Mouse (Mus musculus): ENCODE data around the gene Slc25a23. TPM values are rescaled to one million over a fixed set of nuclear protein-coding genes. Genes with fewer than 3 reads are reported as not detected.
A peak's percentile ranks its signal among the peaks of the same experiment; 100 is the strongest.

Gene Slc25a23
- polyA plus RNA-seq, 1 experiment from 2014 or later, result 18.8 TPM

- Histone ChIP-seq H3K27me3 (peaks cover 18% of the 10 kb centered on the region), H3K4me2 (no peak overlapping the region), H3K27ac (no peak overlapping the region), H3K4me1 (no peaks in the 10 kb centered on the region), H3K9ac (no peak overlapping the region), H3K4me3 (no peak overlapping the region), H3K9me3 (replicated peaks) (no peaks in the 10 kb centered on the region), H3K36me3 (ENCODE audit: poor library complexity, severe bottlenecking) (no peaks in the 10 kb centered on the region)
- WGBS, result 48% methylated on average over 8 of the region's 8 CpGs
- ATAC-seq, result no peak
Measured at GRCm38 (mm10) chr17:57038978-57039377, 20.7 kb downstream of the Slc25a23 start.

- Histone ChIP-seq H3K4me2 (no peak overlapping the region), H3K4me1 (peaks cover 21% of the 10 kb centered on the region), H3K36me3 (ENCODE audit: poor library complexity, severe bottlenecking) (peaks cover 11% of the 10 kb centered on the region), H3K27ac (no peak overlapping the region), H3K9me3 (replicated peaks) (no peaks in the 10 kb centered on the region), H3K27me3 (0 out of 2 replicates have a peak, but pooled peaks cover 8% of the 10 kb centered on the region), H3K4me3 (no peak overlapping the region), H3K9ac (no peak overlapping the region)
- WGBS, result 91% methylated on average over 4 of the region's 4 CpGs
- no peak for ATAC-seq
Measured at GRCm38 (mm10) chr17:57032854-57033253, 26.8 kb downstream of the Slc25a23 start.

- ATAC-seq, result peak; percentile 98
- Histone ChIP-seq H3K9me3 (replicated peaks) (no peaks in the 10 kb centered on the region), H3K4me3 (peak overlapping the region; percentile 38), H3K27ac (peak overlapping the region; percentile 76), H3K4me2 (peak overlapping the region; percentile 61), H3K9ac (peak overlapping the region; percentile 58), H3K4me1 (peaks cover 21% of the 10 kb centered on the region), H3K27me3 (0 out of 2 replicates have a peak, but pooled peaks cover 6% of the 10 kb centered on the region), H3K36me3 (ENCODE audit: poor library complexity, severe bottlenecking) (peaks cover 22% of the 10 kb centered on the region)
- WGBS, result 1% methylated on average over 38 of the region's 38 CpGs
Measured at GRCm38 (mm10) chr17:57031661-57032420, 27.8 kb downstream of the Slc25a23 start.

- Histone ChIP-seq H3K9ac (peak within 1 kb of the TSS; percentile 99), H3K4me1 (peaks cover 21% of the 10 kb centered on the region), H3K4me2 (peak within 1 kb of the TSS; percentile 93), H3K27ac (peak within 1 kb of the TSS; percentile 94), H3K27me3 (0 out of 2 replicates have a peak, but pooled peaks cover 6% of the 10 kb centered on the region), H3K4me3 (peak within 1 kb of the TSS; percentile 87), H3K9me3 (replicated peaks) (no peaks in the 10 kb centered on the region), H3K36me3 (ENCODE audit: poor library complexity, severe bottlenecking) (peaks cover 29% of the 10 kb centered on the region)
- under 1% methylated on average over 83 of the region's 99 CpGs for WGBS
- ATAC-seq, result 0 out of 2 replicates have a peak, but pooled peaks have one; percentile 0
Measured at GRCm38 (mm10) chr17:57030931-57031660, 28.6 kb downstream of the Slc25a23 start, which contains the start of gene Khsrp. Gene Khsrp (minus strand): TSS chr17:57031522.

- no peaks in the 10 kb centered on the region for H3K9me3 ChIP-seq (replicated peaks)
- H3K4me2 ChIP-seq, result peak overlapping the region; percentile 93
- no peak overlapping the region for H3K27ac ChIP-seq
- peak overlapping the region; percentile 87 for H3K4me3 ChIP-seq
- ATAC-seq, result no peak
- WGBS, result 46% methylated on average over 8 of the region's 8 CpGs
- H3K36me3 ChIP-seq (ENCODE audit: poor library complexity, severe bottlenecking), result peaks cover 43% of the 10 kb centered on the region
- peaks cover 21% of the 10 kb centered on the region for H3K4me1 ChIP-seq
- peak overlapping the region; percentile 99 for H3K9ac ChIP-seq
- H3K27me3 ChIP-seq, result no peaks in the 10 kb centered on the region
Measured at GRCm38 (mm10) chr17:57029691-57030090, 30.0 kb downstream of the Slc25a23 start.

GRCm38 (mm10) chr17:57027471-57027870, 32.2 kb downstream of the Slc25a23 start:
- Histone ChIP-seq H3K9me3 (replicated peaks) (no peaks in the 10 kb centered on the region), H3K27ac (no peak overlapping the region), H3K4me3 (no peak overlapping the region), H3K36me3 (ENCODE audit: poor library complexity, severe bottlenecking) (peaks cover 65% of the 10 kb centered on the region), H3K9ac (no peak overlapping the region), H3K4me2 (no peak overlapping the region), H3K27me3 (no peaks in the 10 kb centered on the region), H3K4me1 (peaks cover 19% of the 10 kb centered on the region)
- WGBS, result 92% methylated on average over 4 of the region's 4 CpGs
- no peak for ATAC-seq

- Histone ChIP-seq H3K27ac (no peak overlapping the region), H3K4me3 (no peak overlapping the region), H3K36me3 (ENCODE audit: poor library complexity, severe bottlenecking) (peaks cover 68% of the 10 kb centered on the region), H3K4me1 (no peaks in the 10 kb centered on the region), H3K9ac (no peak overlapping the region), H3K9me3 (replicated peaks) (no peaks in the 10 kb centered on the region), H3K4me2 (no peak overlapping the region), H3K27me3 (no peaks in the 10 kb centered on the region)
- ATAC-seq, result no peak
- 94% methylated on average over 5 of the region's 5 CpGs for WGBS
Measured at GRCm38 (mm10) chr17:57020960-57021359, 38.7 kb downstream of the Slc25a23 start.

GRCm38 (mm10) chr17:57019693-57020092, 40.0 kb downstream of the Slc25a23 start:
- Histone ChIP-seq H3K27ac (no peak overlapping the region), H3K4me1 (no peaks in the 10 kb centered on the region), H3K4me2 (no peak overlapping the region), H3K27me3 (no peaks in the 10 kb centered on the region), H3K4me3 (no peak overlapping the region), H3K9ac (no peak overlapping the region), H3K9me3 (replicated peaks) (no peaks in the 10 kb centered on the region), H3K36me3 (ENCODE audit: poor library complexity, severe bottlenecking) (peaks cover 56% of the 10 kb centered on the region)
- 86% methylated on average over 2 of the region's 2 CpGs for WGBS
- ATAC-seq, result no peak

GRCm38 (mm10) chr17:57012245-57012795, 47.3 kb downstream of the Slc25a23 start:
- H3K4me3 ChIP-seq, result peak overlapping the region; percentile 73
- peaks cover 20% of the 10 kb centered on the region for H3K36me3 ChIP-seq (ENCODE audit: poor library complexity, severe bottlenecking)
- H3K4me2 ChIP-seq, result peak overlapping the region; percentile 76
- no peaks in the 10 kb centered on the region for H3K27me3 ChIP-seq
- H3K4me1 ChIP-seq, result peaks cover 24% of the 10 kb centered on the region
- WGBS, result 74% methylated on average over 13 of the region's 13 CpGs
- ATAC-seq, result no peak
- H3K27ac ChIP-seq, result peak overlapping the region; percentile 91; the same call in 1 of the 2 replicates
- no peaks in the 10 kb centered on the region for H3K9me3 ChIP-seq (replicated peaks)
- H3K9ac ChIP-seq, result peak overlapping the region; percentile 79

GRCm38 (mm10) chr17:57011236-57012141, 48.2 kb downstream of the Slc25a23 start, which contains the start of the genes Gtf2f1 and Gm17949:
Gene Gtf2f1 (minus strand): TSS chr17:57011288.
Gene Gm17949 (plus strand): TSS chr17:57011469.
- peak within 1 kb of the TSS; percentile 82 for H3K9ac ChIP-seq
- ATAC-seq, result peak; percentile 91
- no peaks in the 10 kb centered on the region for H3K9me3 ChIP-seq (replicated peaks)
- H3K4me1 ChIP-seq, result peaks cover 24% of the 10 kb centered on the region
- under 1% methylated on average over 51 of the region's 51 CpGs for WGBS
- H3K36me3 ChIP-seq (ENCODE audit: poor library complexity, severe bottlenecking), result peaks cover 28% of the 10 kb centered on the region
- peak within 1 kb of the TSS; percentile 91 for H3K27ac ChIP-seq
- peak within 1 kb of the TSS; percentile 73 for H3K4me3 ChIP-seq
- H3K27me3 ChIP-seq, result no peaks in the 10 kb centered on the region
- H3K4me2 ChIP-seq, result peak within 1 kb of the TSS; percentile 93

GRCm38 (mm10) chr17:57010911-57011235, 48.8 kb downstream of the Slc25a23 start:
- under 1% methylated on average over 19 of the region's 19 CpGs for WGBS
- peak; percentile 56 for ATAC-seq
- H3K27me3 ChIP-seq, result no peaks in the 10 kb centered on the region

More at GRCm38 (mm10) chr17:57010911-57011235, 48.8 kb downstream of the Slc25a23 start:
- Histone ChIP-seq H3K9me3 (replicated peaks) (no peaks in the 10 kb centered on the region), H3K4me2 (peak overlapping the region; percentile 93), H3K27ac (peak overlapping the region; percentile 63), H3K9ac (peak overlapping the region; percentile 82), H3K4me1 (peaks cover 24% of the 10 kb centered on the region), H3K36me3 (ENCODE audit: poor library complexity, severe bottlenecking) (peaks cover 34% of the 10 kb centered on the region), H3K4me3 (peak overlapping the region; percentile 73)
